Mouse (Mus musculus) midbrain, embryonic 10.5 days (tissue): ENCODE results near the gene Atg2a. TPM values are rescaled to one million over a fixed set of nuclear protein-coding genes. Genes with fewer than 3 reads are reported as not detected.

Experiments
- DNase-seq: peaks from one replicate; pipeline ENCODE4 v3.0.0-alpha.2; 2017; ENCODE audit warnings: low spot score
- H3K27ac ChIP-seq: fragments of 300-500 bp; sonication (generic); replicated peaks from 2 replicates; pipeline ENCODE4 v1.5.1; 2016; ENCODE audit warnings: mild to moderate bottlenecking
- H3K27me3 ChIP-seq: fragments of 300-500 bp; sonication (generic); 2 replicates; pipeline ENCODE4 v1.6.1; 2016; ENCODE audit warnings: low read depth, mild to moderate bottlenecking; ENCODE audit not compliant: poor library complexity, severe bottlenecking
- H3K36me3 ChIP-seq: fragments of 300-500 bp; sonication (generic); 2 replicates; pipeline ENCODE4 v1.6.1; 2016; ENCODE audit warnings: mild to moderate bottlenecking, moderate library complexity
- H3K4me1 ChIP-seq: fragments of 300-500 bp; sonication (generic); 2 replicates; pipeline ENCODE4 v1.6.1; 2016
- H3K4me3 ChIP-seq: fragments of 300-500 bp; sonication (generic); 2 replicates; pipeline ENCODE4 v1.5.1; 2016; ENCODE audit warnings: mild to moderate bottlenecking, moderate library complexity
- H3K9me3 ChIP-seq: fragments of 300-500 bp; sonication (generic); replicated peaks from 2 replicates; pipeline ENCODE4 v1.6.1; 2016; ENCODE audit warnings: mild to moderate bottlenecking
- WGBS: fragments of 180-500 bp; shearing (Covaris S2); methylation state at CpG from one replicate; pipeline ENCODE4 v1.1.7; 2016; 5-methylcytosine and 5-hydroxymethylcytosine counted together
- polyA plus RNA-seq: library from polyadenylated mRNA; unstranded; fragments of >200 nt; fragmentation: Nextera tagmentation; extraction: Ambion mirVana; gene quantifications from 2 replicates; pipeline ENCODE4 v1.2.1, GENCODE M21; 2016

Gene Atg2a
- polyA plus RNA-seq, 1 experiment from 2014 or later, result 10.1 TPM

DNA sequence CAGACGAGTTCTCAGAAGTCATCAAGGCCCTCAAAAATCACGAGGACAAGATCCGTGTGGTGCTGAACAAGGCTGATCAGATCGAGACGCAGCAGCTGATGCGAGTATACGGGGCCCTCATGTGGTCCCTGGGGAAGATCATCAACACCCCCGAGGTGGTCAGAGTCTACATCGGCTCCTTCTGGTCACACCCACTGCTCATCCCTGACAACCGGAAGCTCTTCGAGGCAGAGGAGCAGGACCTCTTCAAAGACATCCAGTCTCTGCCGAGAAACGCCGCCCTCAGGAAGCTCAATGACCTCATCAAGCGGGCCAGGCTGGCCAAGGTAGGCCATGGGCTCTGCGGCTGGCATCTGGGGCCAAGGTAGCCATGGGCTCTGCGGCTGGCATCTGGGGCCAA lies 52.8 kb downstream of the Atg2a start:
- DNase-seq, result no peak
- Histone ChIP-seq H3K4me3 (no peak overlapping the region), H3K4me1 (0 out of 2 replicates have a peak, but pooled peaks cover 6% of the 10 kb centered on the region), H3K27me3 (no peaks in the 10 kb centered on the region), H3K36me3 (peaks cover 97% of the 10 kb centered on the region), H3K9me3 (no peaks in the 10 kb centered on the region), H3K27ac (no peak overlapping the region)
- WGBS, result 94% methylated on average over 17 of the region's 17 CpGs

DNA sequence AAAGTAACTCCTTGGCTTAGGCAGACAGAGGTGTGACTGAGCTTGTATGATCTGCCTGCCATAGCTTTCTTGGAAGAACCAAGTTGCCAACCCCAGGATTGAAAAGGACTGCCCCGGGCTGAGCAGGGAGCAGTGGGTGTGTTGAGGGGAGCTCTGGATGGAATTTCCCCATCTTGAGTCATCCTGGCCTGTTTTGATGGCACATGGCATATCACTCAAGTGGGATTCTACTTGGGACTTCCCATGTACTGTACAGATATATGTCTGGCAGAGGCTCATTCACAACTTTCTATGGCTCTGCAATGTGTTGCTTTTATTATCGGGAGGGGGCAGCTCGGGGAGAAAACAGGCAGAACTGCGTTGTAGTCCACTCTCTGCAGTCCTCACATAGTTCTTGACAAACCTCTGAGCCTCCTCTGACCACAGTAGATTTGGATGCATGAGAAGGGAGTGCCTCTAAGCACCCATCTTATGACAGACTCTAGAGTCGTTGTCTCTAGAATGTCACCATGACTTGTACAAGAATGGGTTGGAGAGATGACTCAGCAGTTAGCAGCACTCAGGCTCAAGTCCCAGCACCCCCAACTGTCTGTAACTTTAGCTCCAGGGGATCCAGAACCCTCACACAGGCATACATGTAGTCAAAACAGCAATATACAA lies 55.2 kb downstream of the Atg2a start:
- 89% methylated on average over 5 of the region's 5 CpGs for WGBS
- Histone ChIP-seq H3K4me1 (peaks cover 6% of the 10 kb centered on the region), H3K4me3 (no peak overlapping the region), H3K27ac (no peak overlapping the region), H3K9me3 (no peaks in the 10 kb centered on the region), H3K27me3 (no peaks in the 10 kb centered on the region), H3K36me3 (peaks cover 92% of the 10 kb centered on the region)
- DNase-seq, result no peak

DNA sequence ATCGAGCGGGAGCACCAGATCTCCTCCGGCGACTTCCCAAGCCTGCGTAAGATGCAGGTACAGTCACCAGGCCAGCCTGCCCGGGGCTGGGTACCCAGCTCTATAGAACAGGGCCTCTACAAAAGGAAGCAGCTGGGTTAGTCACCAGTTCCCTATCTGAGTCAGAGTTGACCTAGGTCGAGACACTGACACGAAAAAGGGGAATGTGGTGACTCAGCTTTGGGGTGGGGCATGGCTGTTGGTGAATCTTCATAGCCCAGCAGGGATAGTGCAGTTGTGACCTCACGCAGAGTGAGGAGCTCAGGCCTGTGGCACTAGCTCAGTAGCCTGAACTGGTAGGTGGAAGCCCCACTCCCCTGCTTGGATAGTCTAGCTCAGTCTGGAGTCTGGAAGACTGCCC lies 56.2 kb downstream of the Atg2a start:
- WGBS, result 93% methylated on average over 9 of the region's 9 CpGs
- Histone ChIP-seq H3K27ac (no peak overlapping the region), H3K4me1 (peaks cover 8% of the 10 kb centered on the region), H3K9me3 (no peaks in the 10 kb centered on the region), H3K27me3 (no peaks in the 10 kb centered on the region), H3K36me3 (peaks cover 82% of the 10 kb centered on the region), H3K4me3 (no peak overlapping the region)
- no peak for DNase-seq

DNA sequence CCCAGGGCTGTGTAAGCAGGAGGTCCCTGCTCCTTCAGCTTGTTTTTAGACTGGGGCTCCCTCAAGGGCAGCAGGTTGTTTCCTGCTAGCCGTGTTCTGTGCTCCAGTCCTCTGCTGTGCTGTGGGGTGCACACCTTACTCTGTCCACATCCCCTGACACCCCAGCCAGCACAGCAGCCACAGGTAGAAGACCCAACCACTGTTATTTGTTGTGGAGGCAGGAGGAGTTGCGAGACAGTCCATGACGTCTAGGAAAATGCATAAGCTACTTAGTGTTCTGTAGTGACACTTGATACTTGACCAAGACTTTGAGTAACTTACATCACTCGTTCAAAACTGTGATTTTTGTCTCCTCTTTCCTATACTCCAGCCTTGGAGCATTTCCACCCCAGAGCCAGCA lies 57.5 kb downstream of the Atg2a start:
- Histone ChIP-seq H3K27me3 (no peaks in the 10 kb centered on the region), H3K4me1 (peaks cover 9% of the 10 kb centered on the region), H3K9me3 (no peaks in the 10 kb centered on the region), H3K36me3 (peaks cover 68% of the 10 kb centered on the region), H3K27ac (no peak overlapping the region), H3K4me3 (no peak overlapping the region)
- DNase-seq, result no peak
- WGBS, result 84% methylated on average over 4 of the region's 4 CpGs

DNA sequence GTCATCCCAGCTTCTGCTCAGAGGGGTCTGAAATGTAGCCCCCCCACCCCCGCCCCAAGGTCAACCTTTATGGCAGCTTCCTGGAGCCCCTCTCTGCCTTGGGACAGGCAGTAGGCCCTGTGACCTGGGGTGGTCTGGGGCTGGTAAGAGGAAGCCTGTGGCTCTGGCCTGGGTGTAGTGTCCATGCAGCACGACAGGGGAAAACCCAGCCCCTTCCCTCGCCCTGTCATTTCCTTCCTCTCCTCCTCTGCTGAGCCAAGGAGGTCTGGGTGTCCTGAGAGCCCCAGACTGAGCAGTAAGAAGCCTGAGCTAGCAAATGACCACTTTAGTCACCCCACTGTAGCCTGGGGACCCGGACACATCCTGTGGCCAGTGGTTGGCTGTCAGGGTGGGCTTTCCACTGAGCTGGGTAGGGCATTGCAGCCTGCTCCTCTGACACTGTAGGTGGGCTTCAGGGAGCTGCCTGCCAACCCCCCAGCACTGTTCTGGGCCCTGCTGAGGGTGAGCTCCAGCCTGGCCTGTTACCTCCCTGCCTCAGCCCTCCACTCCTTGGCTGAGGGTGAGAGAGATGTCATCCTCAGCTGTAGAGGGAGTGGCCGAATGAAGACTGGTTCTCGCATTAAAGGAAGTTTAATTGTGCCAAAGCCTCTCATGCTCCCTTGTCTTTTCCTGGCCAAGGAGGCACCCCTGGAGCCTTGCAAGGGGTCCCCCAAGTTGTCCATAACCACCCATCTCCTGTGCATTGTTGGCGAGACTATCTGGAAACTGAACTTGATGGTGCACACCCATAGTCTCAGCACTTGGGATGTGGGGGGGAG lies 58.2 kb downstream of the Atg2a start:
- WGBS, result 80% methylated on average over 7 of the region's 7 CpGs
- Histone ChIP-seq H3K27ac (peak overlapping the region; percentile 60; the same call in 1 of the 2 replicates), H3K4me1 (peaks cover 12% of the 10 kb centered on the region), H3K4me3 (no peak overlapping the region), H3K27me3 (no peaks in the 10 kb centered on the region), H3K36me3 (peaks cover 62% of the 10 kb centered on the region), H3K9me3 (no peaks in the 10 kb centered on the region)
- DNase-seq, result no peak

DNA sequence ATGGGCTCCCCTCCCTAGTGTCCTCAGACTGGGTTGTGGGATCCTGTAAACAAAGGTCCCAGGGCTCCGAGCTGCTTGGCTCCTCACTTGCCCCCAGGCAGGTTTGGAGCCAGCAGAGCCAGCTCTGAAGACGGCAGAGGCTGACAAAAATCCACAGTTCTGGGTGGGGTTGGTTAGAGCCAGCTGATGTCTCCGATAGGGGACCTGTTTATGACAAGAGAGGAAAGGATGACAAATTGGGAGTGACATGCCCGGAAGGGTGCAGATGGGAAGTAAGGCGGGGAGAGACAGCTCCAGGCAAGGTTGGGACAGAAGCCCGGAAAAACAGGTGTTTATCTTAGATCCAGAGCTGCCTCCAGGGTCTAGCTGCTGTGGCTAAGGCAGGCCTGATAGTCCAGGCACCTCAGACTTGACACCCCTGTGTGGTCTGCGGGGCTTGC lies 59.0 kb downstream of the Atg2a start:
- H3K27ac ChIP-seq, result no peak overlapping the region
- 79% methylated on average over 7 of the region's 7 CpGs for WGBS

DNA sequence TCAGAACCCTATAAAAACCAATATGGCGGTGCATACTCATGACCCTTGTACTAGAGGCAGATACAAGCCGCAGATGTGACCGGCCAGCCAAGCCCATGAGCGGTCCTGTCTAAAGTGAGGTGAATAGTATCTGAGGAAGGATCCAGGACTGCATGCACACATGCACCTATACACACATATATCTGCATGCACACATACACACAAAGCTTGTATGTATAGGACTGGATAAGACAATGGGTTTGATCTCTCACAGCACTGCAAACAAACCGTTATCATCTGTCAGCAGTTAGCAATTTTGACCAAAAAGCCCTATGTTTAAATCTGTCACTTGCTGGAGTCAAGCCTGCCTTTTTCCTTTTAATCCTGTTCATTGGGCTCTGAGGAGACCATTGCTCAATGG lies 60.6 kb downstream of the Atg2a start:
- WGBS, result 94% methylated on average over 5 of the region's 5 CpGs
- Histone ChIP-seq H3K36me3 (peaks cover 37% of the 10 kb centered on the region), H3K27ac (no peak overlapping the region), H3K27me3 (peaks cover under 1% of the 10 kb centered on the region; the same call in 1 of the 2 replicates), H3K4me1 (peaks cover 30% of the 10 kb centered on the region), H3K4me3 (no peak overlapping the region), H3K9me3 (no peaks in the 10 kb centered on the region)
- DNase-seq, result no peak

More for the DNA sequence above, 59.0 kb downstream of the Atg2a start:
- H3K9me3 ChIP-seq, result no peaks in the 10 kb centered on the region
- DNase-seq, result no peak
- no peak overlapping the region for H3K4me3 ChIP-seq
- peaks cover 14% of the 10 kb centered on the region for H3K4me1 ChIP-seq
- H3K27me3 ChIP-seq, result no peaks in the 10 kb centered on the region
- H3K36me3 ChIP-seq, result peaks cover 54% of the 10 kb centered on the region

DNA sequence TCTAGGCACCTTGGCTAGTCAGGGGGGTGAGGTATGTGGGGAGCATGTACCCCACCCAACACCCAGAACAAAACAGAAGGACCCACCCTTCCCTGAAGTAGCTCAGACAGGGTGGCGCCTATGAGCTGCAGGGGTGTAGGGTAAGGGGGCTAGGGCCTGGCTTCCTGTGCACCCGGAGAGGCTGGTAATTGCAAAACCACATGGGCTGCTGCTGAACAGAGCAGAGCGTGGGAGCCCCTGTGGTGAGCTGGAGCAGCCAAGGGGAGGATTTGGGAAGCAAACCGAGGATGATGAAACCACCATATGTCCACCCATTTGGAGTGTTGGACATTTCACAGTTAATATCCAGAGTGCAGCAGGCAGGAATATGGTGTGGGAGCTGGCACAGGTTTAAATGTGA lies 61.1 kb downstream of the Atg2a start:
- Histone ChIP-seq H3K36me3 (peaks cover 33% of the 10 kb centered on the region), H3K4me3 (0 out of 2 replicates have a peak overlapping the region, but pooled peaks have one; percentile 7), H3K9me3 (no peaks in the 10 kb centered on the region), H3K27ac (no peak overlapping the region), H3K4me1 (peaks cover 34% of the 10 kb centered on the region), H3K27me3 (peaks cover 5% of the 10 kb centered on the region)
- DNase-seq, result no peak
- 45% methylated on average over 4 of the region's 4 CpGs for WGBS

DNA sequence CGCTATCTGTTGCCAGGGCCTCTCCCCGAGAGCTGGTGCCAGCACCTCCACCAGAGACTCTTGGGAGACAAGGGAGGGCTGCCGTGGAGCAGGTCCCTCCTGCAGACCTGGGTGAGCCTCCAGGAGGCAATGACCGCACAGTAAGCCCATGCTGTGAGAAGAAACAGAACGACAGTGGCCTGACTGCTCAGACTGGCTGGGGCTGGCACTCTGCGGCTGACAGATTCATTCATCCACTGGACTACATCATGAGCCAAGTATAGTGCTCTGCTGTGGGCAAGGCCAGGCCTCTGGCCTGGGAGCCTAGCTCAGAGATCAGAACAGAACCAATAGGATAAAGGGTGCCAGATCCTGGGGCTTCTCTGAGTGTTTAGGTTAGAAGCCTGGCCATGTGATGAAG lies 62.4 kb downstream of the Atg2a start:
- Histone ChIP-seq H3K27me3 (peaks cover 10% of the 10 kb centered on the region), H3K4me3 (no peak overlapping the region), H3K27ac (0 out of 2 replicates have a peak overlapping the region, but pooled peaks have one; percentile 9), H3K4me1 (peaks cover 46% of the 10 kb centered on the region), H3K9me3 (no peaks in the 10 kb centered on the region), H3K36me3 (peaks cover 20% of the 10 kb centered on the region)
- DNase-seq, result no peak
- WGBS, result 84% methylated on average over 6 of the region's 6 CpGs

DNA sequence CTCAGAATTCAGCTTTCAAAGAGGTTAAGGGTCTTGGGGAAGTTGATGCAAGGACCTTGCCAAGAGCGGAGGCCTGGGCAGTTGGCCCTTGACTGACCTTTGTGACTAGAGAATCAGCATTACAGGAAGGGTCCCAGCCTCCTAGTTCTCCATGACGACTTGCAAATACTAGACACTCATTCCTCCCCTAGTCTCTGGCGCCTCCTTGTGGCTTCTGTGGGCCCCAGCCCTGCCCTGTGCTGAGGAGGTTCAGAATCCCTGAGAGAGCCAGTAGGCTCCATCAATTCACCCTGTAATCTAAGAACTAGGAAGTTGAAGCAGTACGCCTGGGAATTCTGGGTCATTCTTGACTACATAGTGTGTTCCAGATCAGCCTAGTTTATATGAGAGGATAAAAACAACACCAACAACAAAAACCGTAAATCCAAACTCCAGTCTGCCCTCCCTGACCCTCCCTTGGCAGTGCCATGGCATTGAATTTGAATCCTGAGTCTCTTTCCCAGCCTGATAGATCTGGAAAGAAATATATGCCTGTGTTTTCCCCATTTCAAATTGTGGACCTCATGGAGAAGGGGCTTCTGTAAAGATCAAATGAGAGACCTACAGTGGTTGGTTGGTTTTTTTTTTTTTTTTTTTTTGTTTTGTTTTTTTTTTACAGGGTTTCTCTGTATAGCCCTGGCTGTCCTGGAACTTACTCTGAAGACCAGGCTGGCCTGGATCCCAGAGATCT lies 63.5 kb downstream of the Atg2a start:
- peak overlapping the region; percentile 7; the same call in 1 of the 2 replicates for H3K27ac ChIP-seq
- no peaks in the 10 kb centered on the region for H3K9me3 ChIP-seq
- H3K27me3 ChIP-seq, result peaks cover 10% of the 10 kb centered on the region
- H3K36me3 ChIP-seq, result peaks cover 9% of the 10 kb centered on the region
- peak; percentile 88 for DNase-seq
- peaks cover 54% of the 10 kb centered on the region for H3K4me1 ChIP-seq
- 26% methylated on average over 5 of the region's 5 CpGs for WGBS
- H3K4me3 ChIP-seq, result no peak overlapping the region

DNA sequence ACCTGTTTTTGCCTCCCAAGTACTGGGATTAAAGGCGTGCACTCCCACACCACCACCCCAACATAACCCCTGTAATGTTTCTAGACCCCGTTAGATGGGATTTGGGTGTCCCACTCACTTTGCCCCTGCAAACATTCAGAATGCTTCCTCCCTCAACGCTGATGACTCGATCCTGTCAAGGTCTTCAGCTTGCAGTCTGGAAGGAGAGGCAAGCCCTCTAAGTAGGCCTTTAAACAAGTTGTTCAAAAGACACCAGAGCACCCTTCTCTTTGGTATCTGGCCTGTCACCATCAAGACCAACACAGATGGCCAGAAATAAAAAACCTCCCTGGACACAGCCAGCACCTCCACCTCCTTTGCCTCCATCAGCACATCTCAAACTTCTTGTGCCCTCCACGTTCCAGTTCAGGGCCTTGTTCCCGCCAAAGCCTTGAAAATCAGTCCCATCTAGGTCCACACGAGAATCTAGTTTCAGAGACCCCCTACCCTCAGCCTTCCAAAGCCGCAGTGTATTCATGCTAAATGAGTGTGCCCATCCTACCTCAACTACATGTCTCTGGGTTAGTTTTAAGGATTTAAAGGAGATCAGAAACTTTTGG lies 64.1 kb downstream of the Atg2a start:
- Histone ChIP-seq H3K27ac (peak overlapping the region; percentile 85), H3K9me3 (no peaks in the 10 kb centered on the region), H3K4me3 (peak overlapping the region; percentile 76), H3K36me3 (peaks cover 4% of the 10 kb centered on the region; the same call in 1 of the 2 replicates), H3K4me1 (peaks cover 49% of the 10 kb centered on the region), H3K27me3 (peaks cover 10% of the 10 kb centered on the region)
- no peak for DNase-seq
- WGBS, result 61% methylated on average over 8 of the region's 8 CpGs

DNA sequence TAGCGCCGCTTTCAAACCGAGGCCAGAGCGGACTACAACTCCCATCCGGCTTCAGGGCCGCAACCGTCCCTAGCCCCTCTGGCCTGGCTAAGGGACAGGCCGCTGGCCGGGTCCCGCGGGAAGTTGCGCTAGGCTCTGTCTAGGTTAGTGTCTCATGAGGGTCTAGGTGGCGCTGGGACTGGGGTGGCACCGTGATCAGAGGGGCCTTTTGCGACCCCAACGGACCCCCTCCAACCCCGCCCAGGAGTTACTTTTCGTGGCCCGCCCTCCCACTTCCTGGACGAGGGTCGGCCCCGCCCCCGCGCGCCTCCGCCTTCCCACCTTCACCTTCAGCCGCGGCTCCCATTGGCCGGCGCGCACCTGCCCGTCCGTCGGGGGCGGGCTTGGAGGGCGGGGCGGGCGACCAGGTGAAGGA lies 64.7 kb downstream of the Atg2a start, which contains the start of gene Cdc42bpg:
Gene Cdc42bpg (plus strand): TSS at position 320 of the 415 bp plus-strand sequence.
- Histone ChIP-seq H3K27ac (peak within 1 kb of the TSS; percentile 85), H3K27me3 (peaks cover 10% of the 10 kb centered on the region), H3K4me3 (peak within 1 kb of the TSS; percentile 76), H3K4me1 (peaks cover 48% of the 10 kb centered on the region), H3K9me3 (no peaks in the 10 kb centered on the region), H3K36me3 (peaks cover under 1% of the 10 kb centered on the region; the same call in 1 of the 2 replicates)
- DNase-seq, result peak; percentile 80
- under 1% methylated on average over 38 of the region's 38 CpGs for WGBS
